In genomic region chr4:45600520-45600919, GRCm38 (mm10) we compare ENCODE assay signal across 13 mouse cellular contexts.
DNase-seq lines count a peak whose midpoint lies in the region; ATAC-seq and TF ChIP-seq lines count a peak whose summit lies in the region.
"Had no signal": no experiment of that assay in that cellular context is flagged by ENCODE, and none has a peak within 500 bp of the region (broad histone marks: within the 10 kb centered on the region; RNA-seq: fewer than 3 reads in every experiment).

No protein-coding gene starts in this region.

- H3K9ac ChIP-seq in hindbrain, embryonic 14.5 days: no peak overlapping the region
- H3K9ac ChIP-seq in midbrain, postnatal 0 days (replicated peaks; ENCODE audit: low read length, poor library complexity, severe bottlenecking): no peak overlapping the region
- H3K9ac ChIP-seq in intestine, postnatal 0 days (ENCODE audit: low read depth, low read length): no peak overlapping the region
- H3K9ac ChIP-seq: limb, embryonic 13.5 days; stomach, embryonic 15.5 days had no signal

- no peaks in the 10 kb centered on the region for H3K9me3 ChIP-seq in hindbrain, embryonic 14.5 days (ENCODE audit: control insufficient read depth, low read length)
- H3K9me3 ChIP-seq in midbrain, postnatal 0 days (ENCODE audit: low read length): no peaks in the 10 kb centered on the region
- H3K9me3 ChIP-seq in intestine, postnatal 0 days (ENCODE audit: control insufficient read depth): no peaks in the 10 kb centered on the region
- H3K9me3 ChIP-seq: limb, embryonic 13.5 days; stomach, embryonic 15.5 days had no signal

- H3K27ac ChIP-seq in hindbrain, embryonic 14.5 days: peak overlapping the region; percentile 33
- no peak overlapping the region for H3K27ac ChIP-seq in midbrain, postnatal 0 days (ENCODE audit: low read depth, low read length)
- H3K27ac ChIP-seq in intestine, postnatal 0 days (ENCODE audit: low read depth, low read length): no peak overlapping the region
- H3K27ac ChIP-seq: limb, embryonic 13.5 days; stomach, embryonic 15.5 days had no signal

- H3K4me1 ChIP-seq in hindbrain, embryonic 14.5 days (replicated peaks; ENCODE audit: control insufficient read depth, insufficient read depth, low read length): 0 out of 2 replicates have a peak, but pooled peaks cover 7% of the 10 kb centered on the region
- H3K4me1 ChIP-seq in midbrain, postnatal 0 days (ENCODE audit: insufficient read depth, low read length): 0 out of 2 replicates have a peak, but pooled peaks cover 3% of the 10 kb centered on the region
- H3K4me1 ChIP-seq in intestine, postnatal 0 days (replicated peaks; ENCODE audit: control insufficient read depth, insufficient read depth, low read length): no peaks in the 10 kb centered on the region
- H3K4me1 ChIP-seq: stomach, embryonic 15.5 days had no signal

- no peak for TF ChIP-seq CTCF in midbrain, postnatal 0 days (IDR thresholded peaks at IDR 0.05)
- TF ChIP-seq CTCF in intestine, postnatal 0 days (IDR thresholded peaks at IDR 0.05; ENCODE audit: low read depth): no peak

- DNase-seq in brain, adult 2 months (ENCODE audit: low read depth, low spot score): peak; percentile 11
- peak; percentile 63 for DNase-seq in embryo, embryonic 11 days
- DNase-seq in hindbrain, embryonic 14.5 days (ENCODE audit: low spot score): no peak
- DNase-seq in midbrain, postnatal 0 days (ENCODE audit: low spot score): peak; percentile 24
- no peak for DNase-seq in layer of hippocampus, adult 9-11 months
- no peak for DNase-seq in natural killer cell, adult 2 months (ENCODE audit: low spot score in 2 of 2)
- DNase-seq: adrenal gland, postnatal 10 days; kidney, postnatal 36 days; thymus, postnatal 4 days had no signal

- no peak for ATAC-seq in hindbrain, embryonic 14.5 days (ENCODE audit: low FRiP score)
- no peak for ATAC-seq in midbrain, postnatal 0 days (ENCODE audit: low FRiP score)
- ATAC-seq in intestine, postnatal 0 days: no peak
- ATAC-seq: intestine, embryonic 16.5 days had no signal

- H3K4me3 ChIP-seq in hindbrain, embryonic 14.5 days (replicated peaks; ENCODE audit: low read length): no peak overlapping the region
- H3K4me3 ChIP-seq in midbrain, postnatal 0 days (ENCODE audit: low read depth, low read length): no peak overlapping the region
- no peak overlapping the region for H3K4me3 ChIP-seq in intestine, postnatal 0 days (ENCODE audit: low read depth, low read length)
- H3K4me3 ChIP-seq: limb, embryonic 13.5 days; stomach, embryonic 15.5 days had no signal

- no peaks in the 10 kb centered on the region for H3K27me3 ChIP-seq in hindbrain, embryonic 14.5 days (ENCODE audit: control insufficient read depth, insufficient read depth, low read length)
- no peaks in the 10 kb centered on the region for H3K27me3 ChIP-seq in midbrain, postnatal 0 days (ENCODE audit: insufficient read depth, low read length)
- no peaks in the 10 kb centered on the region for H3K27me3 ChIP-seq in intestine, postnatal 0 days (replicated peaks; ENCODE audit: control insufficient read depth, insufficient read depth, low read length)
- H3K27me3 ChIP-seq: stomach, embryonic 15.5 days had no signal

- WGBS in hindbrain, embryonic 14.5 days: 32% methylated on average over 9 of the region's 9 CpGs
- 35% methylated on average over 9 of the region's 9 CpGs for WGBS in midbrain, postnatal 0 days
- 59% methylated on average over 9 of the region's 9 CpGs for WGBS in intestine, postnatal 0 days

- H3K36me3 ChIP-seq in hindbrain, embryonic 14.5 days (replicated peaks; ENCODE audit: control insufficient read depth, insufficient read depth): no peaks in the 10 kb centered on the region
- H3K36me3 ChIP-seq in midbrain, postnatal 0 days (ENCODE audit: insufficient read depth, low read length): no peaks in the 10 kb centered on the region
- no peaks in the 10 kb centered on the region for H3K36me3 ChIP-seq in intestine, postnatal 0 days (ENCODE audit: control insufficient read depth, insufficient read depth)
- H3K36me3 ChIP-seq: limb, embryonic 13.5 days; stomach, embryonic 15.5 days had no signal

- no peak overlapping the region for H3K4me2 ChIP-seq in hindbrain, embryonic 14.5 days (replicated peaks)
- no peak overlapping the region for H3K4me2 ChIP-seq in midbrain, postnatal 0 days (ENCODE audit: low read depth, low read length, poor library complexity, severe bottlenecking)
- no peak overlapping the region for H3K4me2 ChIP-seq in intestine, postnatal 0 days (replicated peaks; ENCODE audit: low read depth)
- H3K4me2 ChIP-seq: limb, embryonic 13.5 days; stomach, embryonic 15.5 days had no signal

Comparison
In these comparisons a context has a peak if more than half of its experiments do, and no peak if none do; other contexts are left out.
1. DNase-seq: peak in brain, adult 2 months (single experiment), embryo, embryonic 11 days (single experiment) and midbrain, postnatal 0 days (single experiment); none in hindbrain, embryonic 14.5 days (single experiment), layer of hippocampus, adult 9-11 months (single experiment) and natural killer cell, adult 2 months (0 of 2).